Mouse (Mus musculus): ENCODE results near the gene Pla2g12b.

Pla2g12b gene

GRCm38 (mm10) chr10:59467297-59467696, 63.8 kb downstream of the Pla2g12b start:
- DNase-seq (ENCODE audit: low spot score): no peak

GRCm38 (mm10) chr10:59470451-59470850, 67.0 kb downstream of the Pla2g12b start:
- DNase-seq (ENCODE audit: low spot score): no peak
